Mouse (Mus musculus) small intestine, adult 2 months (tissue): Measurements from ENCODE around the gene Cnnm1. TPM values are rescaled to one million over a fixed set of nuclear protein-coding genes. Genes with fewer than 3 reads are reported as not detected.

Experiments
- H3K27ac ChIP-seq: fragments of 200-500 bp; 2 replicates; pipeline ENCODE4 v1.5.1; 2012; ENCODE audit warnings: low read depth, low read length, control low read depth, inconsistent platforms; ENCODE audit not compliant: insufficient read depth
- H3K27me3 ChIP-seq: fragments of 200-500 bp; 2 replicates; pipeline ENCODE4 v1.6.1; 2012; ENCODE audit warnings: mild to moderate bottlenecking, moderate library complexity, low read length, inconsistent platforms; ENCODE audit not compliant: control insufficient read depth, insufficient read depth
- H3K36me3 ChIP-seq: fragments of 200-500 bp; 2 replicates; pipeline ENCODE4 v1.6.1; 2012; ENCODE audit warnings: mild to moderate bottlenecking, low read length, control low read depth, inconsistent platforms; ENCODE audit not compliant: control insufficient read depth, insufficient read depth
- H3K4me1 ChIP-seq: fragments of 200-500 bp; 2 replicates; pipeline ENCODE4 v1.6.1; 2012; ENCODE audit warnings: low read length, inconsistent platforms, mixed read lengths; ENCODE audit not compliant: control insufficient read depth, insufficient read depth, insufficient read length
- H3K4me3 ChIP-seq: fragments of 200-500 bp; 2 replicates; pipeline ENCODE4 v1.5.1; 2012; ENCODE audit warnings: low read depth, mild to moderate bottlenecking, control low read depth, inconsistent platforms, low read length, moderate library complexity
- CTCF ChIP-seq: fragments of 200-500 bp; IDR thresholded peaks from 2 replicates; pipeline ENCODE4 v1.5.1; 2012; ENCODE audit warnings: low read depth, mild to moderate bottlenecking, control low read depth, inconsistent platforms, low read length, moderate library complexity, mixed read lengths; ENCODE audit not compliant: insufficient replicate concordance, insufficient read length; ENCODE audit errors: extremely low read depth
- POLR2A ChIP-seq: fragments of 200-500 bp; IDR thresholded peaks from 2 replicates; pipeline ENCODE4 v1.6.1; 2012; ENCODE audit warnings: low read depth, mild to moderate bottlenecking, control low read depth, inconsistent platforms, low read length, moderate library complexity
- WGBS: fragments of 180-500 bp; shearing (Covaris S2); methylation state at CpG from one replicate; pipeline ENCODE4 v1.1.7; 2018; 5-methylcytosine and 5-hydroxymethylcytosine counted together
- polyA plus RNA-seq: library from polyadenylated mRNA; depleted of rRNA; stranded (reverse); fragments of >200 nt; gene quantifications from 2 replicates; pipeline ENCODE4 v1.2.3, GENCODE M21; 2012

Gene Cnnm1
- polyA plus RNA-seq, 1 experiment, result 0.55 TPM

DNA sequence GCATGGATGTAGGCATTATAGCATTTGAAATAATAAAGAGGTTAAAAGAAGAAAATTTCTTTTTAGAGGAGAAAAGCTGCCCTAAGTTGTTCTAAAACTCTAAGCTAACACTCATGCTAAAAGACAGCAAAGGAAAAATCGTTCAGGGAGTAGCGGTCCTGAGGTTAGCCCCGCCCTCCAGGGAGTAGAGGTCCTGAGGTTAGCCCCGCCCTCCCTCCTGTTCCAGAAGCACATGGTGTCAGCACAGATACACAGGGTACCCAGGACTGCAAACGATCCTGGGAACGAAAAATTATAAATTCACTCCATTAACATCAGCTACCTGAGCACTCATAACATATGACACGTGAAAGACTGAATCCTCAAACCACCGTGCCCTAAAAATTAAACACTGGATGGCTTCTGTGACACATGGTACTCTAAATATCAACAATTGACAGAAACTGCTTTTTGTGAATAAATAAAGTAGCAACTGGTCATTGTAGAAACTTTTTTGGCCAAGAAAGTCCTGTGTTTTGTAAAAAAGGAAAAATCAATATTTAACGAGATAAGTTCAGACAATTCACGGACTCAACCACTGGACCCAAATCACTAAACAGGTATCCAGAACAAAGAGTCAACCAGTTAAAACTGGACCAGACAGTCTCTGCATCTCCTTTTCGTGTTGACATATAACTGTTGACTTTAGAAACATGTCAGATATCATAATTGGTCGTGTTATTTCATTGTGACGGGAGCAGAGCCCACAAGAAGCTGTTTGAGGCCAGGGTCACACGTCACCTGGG is 70.4 kb downstream of the Cnnm1 start:
- no peak for TF ChIP-seq POLR2A
- no peak for TF ChIP-seq CTCF
- no peaks in the 10 kb centered on the region for H3K27me3 ChIP-seq
- peaks cover 55% of the 10 kb centered on the region for H3K36me3 ChIP-seq
- 83% methylated on average over 14 of the region's 14 CpGs for WGBS
- no peak overlapping the region for H3K4me3 ChIP-seq
- H3K4me1 ChIP-seq, result peaks cover 15% of the 10 kb centered on the region; the same call in 1 of the 2 replicates
- H3K27ac ChIP-seq, result peak overlapping the region; percentile 86; the same call in 1 of the 2 replicates

DNA sequence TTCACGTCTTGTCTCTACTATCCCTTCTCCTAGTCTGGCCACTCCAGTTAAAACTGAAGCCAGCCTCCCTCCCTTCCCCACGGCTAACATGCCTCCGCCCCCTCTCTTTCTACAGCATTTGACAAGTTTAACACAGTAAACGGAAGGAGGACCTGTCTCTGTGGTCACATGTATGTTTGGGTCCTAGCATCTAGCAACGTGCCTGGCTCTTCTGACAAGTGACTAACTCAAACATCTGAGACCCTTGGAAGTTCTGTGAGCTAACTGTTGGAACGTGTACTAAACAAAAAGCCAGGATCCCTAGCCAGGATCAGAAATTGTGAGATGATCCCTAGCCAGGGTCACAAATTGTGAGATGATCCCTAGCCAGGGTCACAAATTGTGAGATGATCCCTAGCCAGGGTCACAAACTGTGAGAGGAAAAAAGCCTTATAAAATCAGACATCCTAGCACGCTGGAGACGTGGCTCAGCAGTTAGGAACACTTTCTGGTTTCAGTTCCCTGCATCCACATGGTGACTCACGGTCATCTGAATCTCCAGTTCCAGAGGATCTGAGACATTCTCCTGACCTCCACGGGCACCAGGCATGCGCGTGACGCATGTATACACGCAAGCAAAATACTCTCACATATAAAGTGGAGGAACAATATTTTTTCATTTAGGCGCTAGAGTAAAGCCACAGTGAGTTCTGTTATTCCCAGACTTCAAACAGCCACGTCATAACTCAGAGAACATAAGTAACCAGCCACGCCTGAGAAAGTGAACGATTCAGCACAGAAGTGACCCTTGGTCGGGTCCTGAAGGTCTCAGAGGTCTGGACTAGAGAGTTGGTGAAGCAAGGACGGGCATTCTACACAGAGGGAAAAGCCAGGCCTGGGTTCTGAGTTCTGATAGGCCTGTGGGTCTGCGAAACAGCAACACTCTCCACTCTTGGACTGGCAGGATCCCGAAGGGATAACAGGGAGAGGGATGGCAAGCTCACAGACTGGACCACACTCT is 71.7 kb downstream of the Cnnm1 start:
- H3K4me1 ChIP-seq, result peaks cover 22% of the 10 kb centered on the region; the same call in 1 of the 2 replicates
- H3K4me3 ChIP-seq, result no peak overlapping the region
- 73% methylated on average over 22 of the region's 22 CpGs for WGBS
- H3K27me3 ChIP-seq, result no peaks in the 10 kb centered on the region
- peaks cover 49% of the 10 kb centered on the region for H3K36me3 ChIP-seq
- peak overlapping the region; percentile 86 for H3K27ac ChIP-seq
- no peak for TF ChIP-seq POLR2A
- no peak for TF ChIP-seq CTCF

DNA sequence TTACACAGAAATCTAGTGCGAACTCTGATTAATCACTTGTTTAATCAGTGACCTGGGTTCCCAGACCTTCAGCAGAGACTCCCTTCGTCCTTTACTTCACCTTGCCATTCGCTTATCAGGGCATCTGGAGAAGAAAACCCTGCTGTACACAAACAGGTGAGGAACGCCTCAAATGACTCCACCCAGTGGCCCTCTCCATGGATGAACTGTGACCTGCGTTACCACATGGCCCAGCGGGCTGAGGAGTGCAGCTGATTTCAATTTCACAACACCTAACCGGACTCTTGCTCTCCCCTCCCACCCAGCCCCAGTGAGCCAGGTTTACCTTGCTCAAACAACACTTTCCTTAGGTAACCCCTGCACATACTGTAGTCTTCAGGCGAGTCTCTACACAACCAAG is 73.6 kb downstream of the Cnnm1 start:
- Histone ChIP-seq H3K27me3 (no peaks in the 10 kb centered on the region), H3K4me1 (peaks cover 22% of the 10 kb centered on the region; the same call in 1 of the 2 replicates), H3K36me3 (peaks cover 34% of the 10 kb centered on the region), H3K27ac (peak overlapping the region; percentile 74), H3K4me3 (no peak overlapping the region)
- WGBS, result 52% methylated on average over 8 of the region's 8 CpGs
- TF ChIP-seq CTCF (no peak), POLR2A (no peak)

DNA sequence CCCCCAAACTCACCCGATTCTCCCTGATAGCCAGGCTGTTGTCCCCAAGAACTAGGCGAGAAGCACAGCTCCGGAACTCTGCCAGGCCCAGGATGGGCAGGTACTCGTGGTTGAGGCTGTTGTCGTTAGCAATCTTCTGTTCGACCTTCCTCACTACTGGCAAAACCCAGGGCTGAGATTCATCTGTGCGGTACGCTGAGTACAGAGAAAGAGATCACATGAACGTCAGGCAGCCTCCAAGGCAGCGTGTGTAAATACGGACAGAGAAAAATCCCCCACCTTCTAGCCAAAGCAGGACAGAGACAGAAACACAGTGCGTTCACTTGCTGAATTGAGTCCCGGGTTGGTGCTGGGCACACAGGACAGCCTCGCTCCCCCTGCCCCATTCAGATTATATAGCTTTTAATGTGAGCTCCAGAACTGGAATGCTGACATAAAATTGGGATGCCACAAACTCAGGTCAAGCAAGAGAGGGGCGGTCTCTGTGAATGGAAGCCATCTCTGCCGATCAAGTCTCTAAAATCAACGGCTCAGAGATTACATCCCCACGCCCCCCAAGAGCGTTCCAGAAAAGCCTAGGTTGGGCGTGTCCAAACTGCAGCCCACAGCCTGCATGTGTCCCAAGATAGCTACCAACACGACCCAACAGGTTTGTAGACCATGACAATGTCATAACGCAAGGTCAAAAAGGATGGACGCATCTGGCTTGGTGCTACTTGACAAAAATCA is 75.6 kb downstream of the Cnnm1 start:
- H3K4me1 ChIP-seq, result peaks cover 27% of the 10 kb centered on the region; the same call in 1 of the 2 replicates
- no peak for TF ChIP-seq POLR2A
- no peak for TF ChIP-seq CTCF
- H3K27me3 ChIP-seq, result no peaks in the 10 kb centered on the region
- no peak overlapping the region for H3K4me3 ChIP-seq
- peaks cover 25% of the 10 kb centered on the region for H3K36me3 ChIP-seq
- no peak overlapping the region for H3K27ac ChIP-seq
- WGBS, result 91% methylated on average over 23 of the region's 23 CpGs

DNA sequence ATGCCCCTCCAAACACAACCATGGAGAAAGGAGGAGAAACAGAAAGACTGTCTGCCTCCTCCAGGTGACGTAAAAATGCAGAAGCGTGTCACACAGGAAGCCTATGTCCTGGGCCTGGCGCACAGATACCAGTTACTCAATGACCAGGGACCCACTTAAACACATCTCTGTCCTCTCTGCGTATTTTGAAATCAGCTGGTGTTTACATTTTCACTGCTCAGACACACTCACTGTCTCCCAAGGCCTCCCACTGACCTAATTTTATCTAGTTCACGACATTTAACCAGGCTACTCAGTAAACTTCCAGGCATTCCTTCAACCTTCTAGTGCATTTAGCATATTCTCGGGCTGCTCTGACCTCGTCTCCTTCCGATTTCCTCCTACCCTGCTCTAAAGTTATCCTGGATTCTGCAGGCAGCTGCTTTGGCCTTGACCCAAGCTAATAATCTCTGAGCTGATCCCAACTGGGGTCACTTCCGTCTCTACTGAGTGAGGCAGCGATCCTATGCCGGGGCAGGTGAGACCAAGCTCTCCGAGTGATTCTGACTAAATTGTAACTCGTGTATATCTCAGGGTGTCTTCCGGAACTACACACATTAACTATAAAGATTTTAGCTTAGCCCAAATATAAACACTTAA is 76.3 kb downstream of the Cnnm1 start:
- no peak overlapping the region for H3K27ac ChIP-seq
- H3K27me3 ChIP-seq, result no peaks in the 10 kb centered on the region
- peaks cover 28% of the 10 kb centered on the region; the same call in 1 of the 2 replicates for H3K4me1 ChIP-seq
- WGBS, result 48% methylated on average over 14 of the region's 14 CpGs
- peaks cover 18% of the 10 kb centered on the region for H3K36me3 ChIP-seq
- TF ChIP-seq CTCF (no peak), POLR2A (no peak)
- H3K4me3 ChIP-seq, result no peak overlapping the region

DNA sequence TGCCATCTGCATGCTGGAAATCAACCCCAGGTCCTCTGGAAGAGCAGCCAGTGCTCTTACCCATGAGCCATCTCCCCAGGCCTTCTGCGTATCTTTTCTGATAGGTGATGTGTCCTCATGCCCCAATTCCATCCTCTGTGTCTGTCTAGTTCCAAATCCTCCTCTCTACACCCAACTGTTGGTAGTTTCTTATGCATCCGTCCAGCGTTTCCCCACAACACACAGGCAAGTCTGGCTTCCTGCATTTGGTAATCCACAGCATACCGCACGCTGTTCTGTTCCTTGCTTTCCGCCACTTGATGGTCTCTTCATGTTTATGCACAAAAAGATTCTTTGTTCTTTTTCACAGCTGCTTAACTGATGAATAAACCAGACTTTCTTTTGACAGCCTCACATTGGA is 77.1 kb downstream of the Cnnm1 start:
- Histone ChIP-seq H3K36me3 (peaks cover 17% of the 10 kb centered on the region), H3K4me3 (no peak overlapping the region), H3K27ac (no peak overlapping the region), H3K4me1 (peaks cover 21% of the 10 kb centered on the region; the same call in 1 of the 2 replicates), H3K27me3 (no peaks in the 10 kb centered on the region)
- TF ChIP-seq CTCF (no peak), POLR2A (no peak)
- 87% methylated on average over 6 of the region's 6 CpGs for WGBS
